Mouse (Mus musculus) urinary bladder, postnatal 36 days (tissue): ENCODE results near the gene Nrap.
A peak's percentile ranks its signal among the peaks of the same experiment; 100 is the strongest.
"Not testable (repeated sequence)": the region's sequence is repeated elsewhere in the genome, so short reads cannot be mapped to it uniquely, and the experiment has no call there.

Experiments
- DNase-seq, 2 experiments: peaks; one replicate each; pipeline ENCODE4 v3.0.0; 2022; ENCODE audit warnings: low spot score in 2 of 2, mixed read lengths in 1 of 2

Nrap gene

GRCm38 (mm10) chr19:56366168-56366567, 23.7 kb downstream of the Nrap start:
- DNase-seq: no peak

- no peak for DNase-seq
Measured at GRCm38 (mm10) chr19:56364563-56364962, 25.3 kb downstream of the Nrap start.

- DNase-seq: peak in 1 of 2 experiments; percentile 22
Measured at GRCm38 (mm10) chr19:56363721-56364460, 25.9 kb downstream of the Nrap start.

DNA sequence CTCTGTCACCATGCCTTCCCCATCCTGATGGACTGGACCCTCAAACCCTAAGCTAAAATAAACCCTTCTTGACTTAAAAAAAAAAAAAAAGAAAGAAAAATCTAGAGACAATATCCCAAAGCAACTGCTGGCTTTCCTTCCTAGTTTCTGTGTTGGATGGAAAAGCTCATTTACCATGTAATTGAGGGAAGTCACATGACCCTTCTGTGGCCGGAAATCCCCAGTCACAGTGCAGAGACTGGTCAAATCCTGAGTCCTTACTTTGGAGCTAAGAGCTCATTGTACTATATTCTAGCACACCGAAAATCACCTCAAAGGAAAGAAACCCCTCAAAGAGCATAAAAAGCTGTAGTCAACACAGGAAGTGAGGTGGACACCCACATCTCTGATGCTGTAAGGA, 30.9 kb downstream of the Nrap start:
- DNase-seq: no peak

DNA sequence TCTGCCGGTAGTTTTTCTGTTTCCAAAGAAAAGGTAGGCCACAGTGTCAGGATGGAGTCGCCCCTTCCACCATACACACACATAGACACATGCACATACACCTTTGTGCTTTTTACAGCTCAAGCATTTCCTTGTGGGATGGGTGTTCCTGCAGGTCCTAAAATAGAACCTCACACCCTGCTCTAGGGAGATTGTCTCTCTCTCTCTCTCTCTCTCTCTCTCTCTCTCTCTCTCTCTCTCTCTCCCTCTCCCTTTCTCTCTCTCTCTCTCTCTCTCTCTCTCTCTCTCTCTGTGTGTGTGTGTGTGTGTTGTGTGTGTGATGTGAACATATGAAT, 32.5 kb downstream of the Nrap start:
- not testable (repeated sequence) for DNase-seq

GRCm38 (mm10) chr19:56356480-56357373, 33.1 kb downstream of the Nrap start:
- peak; percentile 50 to 63 for DNase-seq

- DNase-seq: no peak
Measured at GRCm38 (mm10) chr19:56355201-56355600, 34.6 kb downstream of the Nrap start.

GRCm38 (mm10) chr19:56353689-56354088, 36.1 kb downstream of the Nrap start:
- DNase-seq: no peak

DNA sequence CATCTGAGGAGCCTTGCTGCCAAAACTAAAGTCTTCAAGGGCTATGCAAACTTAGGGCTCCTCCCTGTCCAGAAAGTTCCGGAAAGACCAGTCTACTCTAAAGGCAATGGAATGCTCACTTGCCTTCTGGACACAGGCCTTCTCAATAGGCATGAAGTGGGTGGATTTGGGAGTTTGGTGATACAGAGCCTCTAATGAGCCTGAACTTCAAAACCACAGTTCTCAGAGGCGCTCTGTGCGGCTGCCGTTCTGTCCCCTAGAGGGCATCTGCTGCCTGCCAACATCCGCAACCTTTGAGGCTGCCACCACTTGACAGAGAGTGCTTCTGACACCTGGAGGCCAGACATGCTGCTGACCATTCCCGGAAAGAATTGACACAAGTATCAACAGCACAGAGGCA, 40.5 kb downstream of the Nrap start:
- DNase-seq: no peak

DNA sequence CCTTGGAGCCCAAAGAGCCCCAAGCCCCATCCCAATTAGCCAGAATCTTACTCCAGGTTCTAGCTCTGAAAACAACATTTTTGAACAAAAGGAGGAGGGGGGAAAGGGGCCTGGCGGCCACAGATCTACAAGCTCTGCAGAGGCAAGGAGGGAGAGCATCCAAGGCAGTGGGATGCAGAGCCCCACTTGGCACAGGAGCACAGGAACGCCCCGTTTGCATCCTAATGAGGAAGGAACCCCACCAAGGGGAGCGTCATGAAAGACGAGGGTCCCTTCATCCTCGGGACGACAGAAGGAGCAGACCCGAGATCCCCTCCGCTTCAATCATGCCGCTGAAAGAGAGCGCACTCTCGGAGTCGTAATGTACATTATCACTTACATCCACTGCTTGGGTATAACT, 43.1 kb downstream of the Nrap start:
- DNase-seq: no peak

DNA sequence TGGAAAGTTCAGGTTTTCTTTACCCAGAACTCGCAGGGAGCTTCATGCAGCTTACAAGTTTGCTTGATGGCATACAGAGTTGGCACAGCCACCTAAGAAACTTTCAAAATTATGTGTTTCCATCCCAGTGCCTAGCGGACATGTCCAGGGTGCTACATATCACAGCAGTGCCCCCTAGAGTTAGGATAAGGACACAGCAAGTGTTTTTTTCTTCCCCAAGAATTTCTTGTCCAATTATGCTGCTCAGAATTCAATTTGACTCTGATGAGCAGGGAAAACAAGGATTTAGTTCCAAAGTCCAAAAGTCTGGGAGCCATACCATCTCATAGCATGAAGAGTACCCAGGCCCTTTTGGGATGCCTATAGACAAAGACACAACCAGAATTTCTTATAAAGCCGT, 43.8 kb downstream of the Nrap start:
- no peak for DNase-seq

DNA sequence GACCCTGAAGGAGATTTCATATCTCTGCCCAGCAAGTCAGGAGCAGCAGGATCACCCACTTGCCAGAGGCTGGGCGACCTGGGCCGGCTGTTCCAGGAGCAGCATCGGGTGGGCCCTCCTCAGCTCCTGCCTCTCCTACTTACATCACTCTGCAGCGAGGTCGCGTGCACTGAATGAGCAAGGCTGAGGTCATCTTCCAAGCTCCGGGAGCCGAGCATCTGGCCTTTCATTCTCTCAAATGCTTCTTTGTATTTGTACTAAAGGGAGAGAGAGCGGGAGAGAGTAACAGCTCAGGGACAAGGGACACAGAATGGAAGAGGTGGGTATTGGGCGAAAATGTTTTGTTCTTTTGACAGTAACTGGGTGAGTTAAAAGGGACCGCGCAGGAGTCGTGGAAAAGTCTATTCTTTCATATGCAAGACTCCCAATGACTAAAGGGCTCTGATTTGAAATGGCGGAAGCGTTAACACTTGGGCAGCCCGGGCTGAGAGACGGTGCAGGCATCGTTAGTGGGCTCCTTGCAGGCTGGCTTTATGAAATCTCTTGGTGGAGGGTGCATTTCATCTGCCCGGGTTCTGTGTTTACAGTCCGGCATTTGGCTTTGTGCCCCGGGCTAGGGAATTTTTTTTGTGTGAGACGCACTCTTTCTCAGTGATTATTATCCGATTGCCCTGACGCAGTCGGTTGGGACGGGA, 45.8 kb downstream of the Nrap start:
- no peak for DNase-seq

- DNase-seq: peak in 1 of 2 experiments; percentile 65
Measured at GRCm38 (mm10) chr19:56342006-56342405, 47.8 kb downstream of the Nrap start.

DNA sequence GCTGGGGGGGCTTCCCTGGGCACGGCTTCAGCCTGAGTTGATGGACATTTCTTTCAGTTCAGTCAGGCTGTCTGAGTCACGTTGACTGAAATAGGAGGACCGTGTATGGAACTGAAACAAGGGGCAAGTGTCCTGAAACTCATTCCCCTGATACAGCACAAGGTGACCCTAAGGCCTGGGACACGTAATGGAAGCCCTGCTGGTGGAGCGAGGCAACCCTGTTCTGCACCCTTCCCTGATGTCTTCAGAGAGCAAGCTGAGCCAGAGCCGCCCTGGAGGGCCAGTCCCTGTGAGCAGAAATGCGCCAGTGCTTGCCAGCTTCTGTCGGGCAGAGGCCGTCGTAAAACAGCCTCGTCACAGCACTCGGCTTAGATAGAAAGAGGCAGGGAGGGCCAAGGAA, 53.0 kb downstream of the Nrap start:
- DNase-seq: no peak

- DNase-seq: no peak
Measured at GRCm38 (mm10) chr19:56336321-56336720, 53.5 kb downstream of the Nrap start.

DNA sequence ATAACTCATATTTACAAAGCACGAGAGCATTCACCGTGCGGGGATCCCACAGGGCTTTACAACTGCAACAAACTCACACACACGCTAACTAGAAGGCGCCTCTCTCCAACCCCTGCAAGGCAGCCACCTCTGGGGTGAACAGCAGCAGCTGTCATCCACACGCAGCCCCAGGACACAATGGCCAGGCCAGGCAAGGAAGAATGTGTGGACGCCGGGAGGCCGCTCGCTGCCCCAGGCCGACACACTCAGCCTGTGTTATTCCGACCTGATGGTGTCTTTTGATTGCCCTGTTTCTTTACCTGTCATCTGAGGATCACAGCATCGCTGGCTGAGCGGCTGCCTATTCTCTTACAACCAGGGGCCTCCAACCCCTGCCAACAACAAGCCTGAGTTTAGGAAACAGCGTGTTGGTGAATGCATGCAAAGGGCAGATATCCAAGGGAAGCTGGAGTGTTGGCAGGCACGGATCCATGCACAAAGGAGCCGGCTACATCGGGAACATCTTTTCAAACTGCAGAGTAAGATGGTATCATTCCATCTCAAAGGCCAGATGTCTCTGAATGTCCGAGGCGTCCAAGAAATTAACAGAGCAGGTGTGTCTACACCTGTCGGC, 63.5 kb downstream of the Nrap start:
- no peak for DNase-seq

GRCm38 (mm10) chr19:56325676-56326075, 64.2 kb downstream of the Nrap start:
- DNase-seq: no peak

GRCm38 (mm10) chr19:56321303-56321920, 68.4 kb downstream of the Nrap start:
- no peak for DNase-seq

DNA sequence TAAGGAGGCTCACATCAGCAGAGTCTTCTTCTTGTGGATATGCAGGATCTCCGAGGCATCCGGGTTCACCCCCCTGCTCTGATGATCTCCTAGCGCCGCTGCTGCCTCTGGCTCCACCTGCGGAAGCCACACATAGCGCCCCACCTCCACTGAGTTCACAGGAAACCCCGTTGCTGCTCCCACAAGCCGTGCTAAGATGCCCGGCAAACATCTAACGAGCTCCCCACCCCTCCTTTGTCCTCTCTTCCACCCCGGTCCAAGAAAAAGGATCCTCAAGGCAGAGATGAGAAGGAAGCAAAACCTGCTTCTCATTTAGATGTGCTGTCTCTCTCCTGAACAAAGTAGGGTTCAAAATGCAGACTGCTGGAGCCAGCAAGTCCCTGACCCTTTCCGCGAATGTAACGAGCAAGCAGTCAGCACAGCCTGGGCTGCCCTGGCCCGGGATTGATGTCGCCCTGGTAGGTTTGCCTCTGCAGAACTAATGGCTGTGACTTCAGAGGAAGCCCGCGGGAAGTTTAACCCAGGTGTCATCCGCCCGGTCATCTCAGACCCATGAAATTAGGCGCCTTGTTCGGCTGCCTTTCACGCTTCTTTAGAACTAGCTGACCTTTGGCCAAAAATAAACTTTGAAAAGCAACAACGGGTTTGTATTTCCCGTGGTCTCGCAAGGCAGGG, 69.5 kb downstream of the Nrap start:
- no peak for DNase-seq

- no peak for DNase-seq
Measured at GRCm38 (mm10) chr19:56319629-56320028, 70.2 kb downstream of the Nrap start.

GRCm38 (mm10) chr19:56319219-56319618, 70.6 kb downstream of the Nrap start:
- no peak for DNase-seq
